Mouse (Mus musculus) spleen, adult 18-20 months (tissue): Measurements from ENCODE around the gene Leprot.
A peak's percentile ranks its signal among the peaks of the same experiment; 100 is the strongest.

Source experiments
- DNase-seq, 2 experiments: peaks; one replicate each; pipeline ENCODE4 v3.0.0; 2022; ENCODE audit warnings: mixed read lengths in 2 of 2

Leprot gene

DNA sequence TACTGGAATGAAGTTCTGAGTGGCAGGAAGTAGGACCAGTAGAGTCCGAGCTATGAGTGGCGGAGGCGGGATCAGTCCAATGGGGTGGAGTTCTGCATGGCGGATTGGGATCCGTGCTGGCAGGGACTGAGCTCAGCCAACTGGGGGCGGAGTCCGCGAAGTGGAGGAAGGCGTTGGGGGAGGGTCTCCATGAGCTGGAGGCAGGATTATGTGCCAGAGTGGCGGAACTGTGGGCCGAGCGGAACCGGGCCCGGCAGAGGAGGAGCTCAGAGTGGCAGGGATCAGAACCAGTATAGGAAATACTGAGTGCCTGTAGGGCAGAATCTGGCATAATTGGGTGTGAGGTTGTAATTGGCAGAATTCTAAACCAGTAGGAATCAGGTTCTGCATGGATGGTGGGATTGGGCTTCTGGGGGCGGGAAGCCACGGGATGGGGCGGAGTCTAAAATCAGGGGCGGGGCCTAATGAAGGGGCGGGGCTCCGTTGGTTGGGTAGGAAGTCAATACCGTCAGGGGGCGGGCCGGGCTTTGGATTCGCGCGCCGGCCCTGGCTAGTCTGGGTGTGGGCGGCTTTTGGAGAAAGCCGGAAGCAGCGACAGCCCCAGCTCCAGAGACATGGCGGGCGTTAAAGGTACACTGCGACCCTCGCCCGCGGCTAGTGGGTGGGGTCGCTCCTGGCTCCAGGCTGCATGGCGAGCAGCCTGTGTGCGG lies at the start of gene Leprot:
TSS of gene Leprot (plus strand) at position 523 of the 710 bp plus-strand sequence.
- peak; percentile 90 to 91 for DNase-seq

DNA sequence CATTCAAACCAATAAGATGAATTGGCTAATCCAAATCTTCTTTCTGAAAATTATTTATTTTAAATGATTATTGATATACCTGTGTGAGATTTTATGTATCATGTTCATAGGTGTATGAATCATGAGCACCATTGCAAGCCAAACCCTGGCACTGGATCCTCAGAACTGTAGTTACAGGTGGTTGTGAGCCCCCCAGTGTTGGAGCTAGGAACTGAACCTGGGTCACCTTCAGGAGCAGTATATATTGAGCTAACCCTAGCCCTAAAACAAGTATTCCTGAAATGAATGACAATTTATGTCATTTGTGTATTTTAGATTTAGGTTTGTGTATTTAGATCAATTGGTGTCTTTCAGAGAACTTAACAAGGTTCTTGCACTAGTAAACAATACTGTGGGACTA lies 45.8 kb upstream of the Leprot start:
- no peak for DNase-seq

DNA sequence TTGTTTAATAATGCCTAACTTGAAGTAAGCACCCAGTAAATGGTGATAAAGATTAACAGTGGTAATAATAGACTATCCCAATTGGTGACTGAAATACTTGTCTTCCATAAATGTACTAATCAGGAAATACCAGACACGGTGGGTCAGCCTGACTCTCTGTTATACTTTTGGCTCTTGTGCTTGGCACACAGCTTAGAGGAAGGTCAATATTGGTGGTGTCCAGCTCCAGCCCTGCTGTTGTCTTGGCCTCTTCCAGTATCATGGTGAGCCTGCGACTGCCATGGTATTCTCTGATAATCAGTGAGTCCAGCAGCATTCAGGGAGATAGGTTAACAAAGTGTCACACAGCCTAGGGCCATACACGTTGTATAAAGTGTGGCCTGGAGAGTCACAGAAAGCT lies 43.9 kb upstream of the Leprot start:
- DNase-seq, result no peak

DNA sequence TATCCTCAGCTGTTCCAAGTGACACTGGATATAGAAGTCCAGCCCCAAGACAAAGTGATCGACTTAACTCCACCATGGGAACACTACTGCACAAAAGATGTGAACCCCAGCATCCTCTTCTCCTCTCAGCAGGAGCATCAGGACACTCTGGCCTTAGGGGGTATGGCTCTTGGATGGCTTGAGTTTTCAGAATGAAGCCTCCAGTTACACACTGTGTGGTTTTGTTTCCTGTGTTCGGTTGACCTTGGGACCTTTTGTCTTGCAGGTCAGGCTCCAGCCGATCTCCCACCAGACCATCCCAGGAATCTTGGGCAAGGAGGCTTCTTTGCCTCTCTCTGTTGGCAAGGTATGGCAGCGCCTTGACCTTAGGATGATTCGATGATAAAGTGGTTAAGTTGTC lies 31.0 kb upstream of the Leprot start:
- DNase-seq, result no peak

DNA sequence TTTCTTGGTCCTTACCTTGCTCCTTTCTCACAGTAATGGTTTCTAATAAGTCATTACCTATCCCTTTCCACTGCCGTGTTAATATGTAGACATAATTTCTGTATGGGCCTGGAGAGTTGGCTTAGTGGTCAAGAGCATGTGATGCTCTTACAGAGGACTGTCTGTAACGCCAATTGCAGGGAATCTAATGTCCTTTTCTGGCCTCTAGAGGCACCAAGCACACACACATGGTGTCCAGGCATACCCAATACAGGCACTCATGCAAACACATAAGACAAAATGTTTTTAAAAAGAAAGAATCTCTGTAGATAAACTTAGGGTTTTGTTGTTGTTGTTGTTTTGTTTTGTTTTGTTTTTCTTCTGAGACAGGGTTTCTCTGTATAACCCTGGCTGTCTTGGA lies 29.8 kb upstream of the Leprot start:
- DNase-seq, result no peak

DNA sequence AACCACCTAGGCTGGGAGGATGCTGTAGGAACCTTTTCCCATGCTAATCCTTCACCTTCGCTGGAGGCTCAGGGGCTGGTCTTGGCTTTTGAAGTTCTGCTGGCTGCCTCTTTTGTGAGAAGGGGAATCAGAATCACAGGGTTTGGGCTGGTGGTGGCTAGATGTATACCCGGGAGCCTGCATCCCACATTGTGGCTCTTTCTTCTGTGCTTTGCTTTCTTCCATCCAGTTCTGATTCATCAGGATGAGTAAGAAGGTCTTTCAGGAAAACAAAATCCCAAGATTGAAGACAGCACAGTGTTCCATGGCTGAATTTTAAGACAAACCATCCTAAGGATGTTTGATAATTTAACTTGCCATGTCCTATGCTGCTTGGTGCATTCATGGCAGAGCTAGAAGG lies 27.3 kb upstream of the Leprot start:
- no peak for DNase-seq

DNA sequence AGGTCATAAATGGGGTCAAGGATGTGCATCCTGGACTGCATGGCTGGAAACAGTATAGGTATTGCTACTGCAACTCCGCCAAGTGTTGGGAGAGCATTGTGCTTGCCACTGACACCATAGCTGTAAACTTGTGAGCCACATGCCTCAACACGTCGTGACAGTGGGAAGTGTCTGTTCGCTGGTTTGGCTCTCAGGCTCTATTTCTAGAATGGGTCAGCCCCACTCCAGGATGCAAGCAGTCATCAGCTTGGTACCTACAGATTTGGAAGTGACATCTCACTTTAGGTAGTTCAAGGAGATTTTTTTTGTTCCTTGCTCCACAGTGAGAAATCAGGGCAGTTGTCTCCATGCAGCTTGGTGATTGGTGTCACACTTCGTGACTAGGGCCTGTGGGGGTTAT lies 26.3 kb upstream of the Leprot start:
- no peak for DNase-seq

DNA sequence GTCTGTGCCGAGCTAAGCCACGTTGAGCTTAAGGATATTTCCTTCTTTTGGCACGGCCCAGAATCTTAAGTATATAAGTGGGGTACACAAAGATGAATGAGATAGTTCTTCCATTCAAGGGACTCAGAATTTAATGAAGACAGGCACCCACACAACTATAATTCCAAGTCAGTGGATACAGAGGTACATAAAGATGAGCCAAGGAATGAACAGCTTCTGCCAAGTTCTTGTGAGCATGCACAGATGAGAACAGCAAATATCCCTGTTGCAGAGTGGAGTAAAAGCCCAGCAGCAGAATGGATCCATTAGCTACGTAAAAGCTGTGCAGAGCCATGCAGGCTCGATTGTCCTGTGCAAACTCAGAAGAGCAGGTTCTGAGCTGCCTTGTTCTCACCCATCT lies 22.2 kb upstream of the Leprot start:
- no peak for DNase-seq

DNA sequence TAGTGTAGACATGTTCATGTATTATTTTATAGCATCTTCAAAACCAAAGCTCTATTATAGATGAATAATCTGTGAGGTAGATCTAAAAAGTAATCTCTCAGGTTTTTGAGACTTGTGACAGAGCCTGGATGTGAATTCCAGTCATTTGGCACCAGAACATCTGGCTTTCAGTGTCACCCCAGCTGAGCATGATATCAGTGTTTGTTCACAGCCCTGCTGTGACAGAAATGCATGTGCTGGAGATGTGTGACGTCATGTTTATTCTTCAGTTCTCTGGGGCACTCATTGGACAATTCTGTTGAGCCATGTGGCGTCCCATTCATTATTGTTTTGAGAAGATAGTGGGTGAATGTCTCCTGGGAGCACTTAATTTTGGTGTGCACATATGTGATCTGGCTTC lies 11.9 kb upstream of the Leprot start:
- DNase-seq, result no peak

DNA sequence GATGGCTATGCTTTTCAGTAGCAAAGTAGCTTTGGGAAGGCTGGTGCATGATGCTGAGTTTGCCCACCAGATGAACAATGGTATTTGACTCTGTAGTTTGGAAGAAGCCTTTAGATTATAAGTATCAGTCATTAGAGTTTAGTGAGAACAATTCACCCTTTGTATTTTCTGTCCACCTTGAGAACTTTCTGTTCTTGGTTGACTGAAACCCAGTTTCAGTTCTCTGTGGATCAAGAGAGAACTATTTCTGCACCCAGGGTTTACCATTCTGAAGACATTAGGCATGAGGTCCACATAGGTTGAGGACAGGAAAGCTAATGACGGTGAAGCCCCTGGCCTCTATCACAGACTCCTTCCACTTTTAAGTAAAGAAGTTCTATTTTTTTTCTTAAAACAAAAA lies 10.0 kb upstream of the Leprot start:
- no peak for DNase-seq

DNA sequence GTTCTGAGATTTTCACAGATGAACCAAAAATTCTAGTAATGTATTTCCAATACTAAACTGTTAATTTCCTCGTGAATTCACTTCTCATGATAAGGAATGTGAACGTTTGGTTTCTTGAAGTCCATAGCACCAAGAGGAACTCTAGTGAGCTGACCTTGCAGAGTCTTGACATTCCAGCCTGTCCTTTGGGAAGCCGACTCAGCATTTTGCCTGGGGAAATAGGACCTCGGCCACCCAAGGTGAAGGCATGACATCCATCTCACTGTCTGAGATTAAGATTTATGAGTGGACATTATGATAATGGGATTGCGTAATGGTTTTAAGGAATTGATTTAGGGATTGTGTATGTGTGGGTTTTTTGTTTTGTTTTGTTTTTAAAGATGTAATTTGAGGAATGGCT lies 6.9 kb upstream of the Leprot start:
- no peak for DNase-seq

DNA sequence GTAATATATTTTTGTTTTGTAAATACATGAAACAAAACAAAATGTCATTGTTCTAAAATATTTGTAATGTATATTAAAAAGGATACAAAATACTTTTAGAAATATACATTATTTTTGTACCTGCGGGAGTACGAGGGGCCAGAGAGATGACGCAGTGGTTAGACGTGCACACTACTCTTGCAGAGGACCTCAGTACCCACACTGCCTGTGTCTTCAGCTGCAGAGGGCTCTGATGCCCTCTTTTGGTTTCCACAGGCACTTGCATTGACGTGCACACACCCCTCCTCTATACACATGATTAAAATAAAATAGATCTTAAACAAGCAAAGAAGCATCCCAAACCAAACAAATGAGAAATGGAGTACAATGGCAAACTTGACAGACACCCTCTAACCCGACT lies 4.8 kb upstream of the Leprot start:
- no peak for DNase-seq

DNA sequence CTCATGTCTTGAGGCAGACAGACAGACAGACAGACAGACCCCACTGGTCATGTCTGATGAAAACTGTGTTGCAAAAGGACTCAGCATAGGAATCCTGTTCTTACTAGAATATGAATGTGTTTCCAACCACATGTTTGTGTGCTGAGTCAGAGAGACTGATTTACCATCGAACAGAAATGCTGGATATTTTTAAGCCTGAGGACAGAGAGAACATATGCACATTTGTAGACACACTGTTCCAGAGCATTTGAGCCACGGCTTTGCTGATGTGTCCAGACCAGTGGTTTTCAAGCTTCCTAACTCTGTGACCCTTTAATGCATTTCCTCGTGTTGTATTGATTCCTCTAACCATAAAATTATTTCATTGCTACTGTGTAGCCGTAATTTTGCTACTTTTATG lies 4.3 kb upstream of the Leprot start:
- DNase-seq, result no peak

DNA sequence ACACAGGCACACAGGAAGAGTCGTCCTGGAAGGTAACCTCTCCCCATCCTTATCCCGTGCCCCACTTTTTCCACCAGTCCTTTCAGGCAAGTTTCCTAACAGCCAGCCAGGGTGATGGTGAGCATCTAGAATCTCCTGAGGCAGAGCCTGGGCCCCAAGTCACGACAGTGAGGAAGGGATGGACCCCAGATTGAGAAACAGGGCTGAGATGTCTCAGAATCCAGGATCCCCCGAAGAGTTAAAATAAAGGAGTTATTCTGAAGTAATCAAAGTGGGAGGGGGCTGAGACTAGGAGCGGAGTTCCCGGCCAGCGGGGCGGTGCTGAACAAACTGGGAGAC lies 692 bp upstream of the Leprot start:
- no peak for DNase-seq

DNA sequence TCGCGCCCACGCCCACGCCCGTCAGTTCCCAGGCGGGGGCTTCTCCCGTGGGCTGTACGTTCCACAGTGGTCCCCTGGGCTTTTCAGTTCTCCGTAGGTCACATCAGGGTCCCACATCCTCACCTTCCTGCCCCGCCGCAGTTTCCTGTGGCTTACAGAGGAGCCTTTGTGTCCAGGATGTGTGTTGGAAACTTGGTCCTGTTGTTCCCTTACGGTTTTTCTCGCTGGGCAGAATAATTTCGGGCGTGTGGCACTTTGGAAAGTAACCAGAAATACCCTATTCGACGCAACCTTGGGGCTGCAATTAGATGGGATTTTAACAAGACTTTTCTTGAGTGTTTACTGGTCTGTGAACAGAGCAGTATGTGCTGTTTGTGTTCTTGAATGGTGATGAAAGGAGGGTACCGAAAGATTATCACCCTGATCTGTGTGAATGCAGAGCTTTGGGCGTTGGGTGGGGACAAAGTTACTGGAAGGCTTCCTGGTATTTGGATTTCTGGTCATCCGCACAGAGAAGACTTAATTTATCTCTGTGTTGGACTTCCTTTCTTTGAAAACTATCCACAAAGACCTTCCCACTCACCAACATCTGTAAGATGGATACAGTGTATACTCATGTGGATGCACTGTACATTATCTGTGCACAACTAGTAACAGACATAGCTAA lies 591 bp downstream of the Leprot start:
- no peak for DNase-seq

DNA sequence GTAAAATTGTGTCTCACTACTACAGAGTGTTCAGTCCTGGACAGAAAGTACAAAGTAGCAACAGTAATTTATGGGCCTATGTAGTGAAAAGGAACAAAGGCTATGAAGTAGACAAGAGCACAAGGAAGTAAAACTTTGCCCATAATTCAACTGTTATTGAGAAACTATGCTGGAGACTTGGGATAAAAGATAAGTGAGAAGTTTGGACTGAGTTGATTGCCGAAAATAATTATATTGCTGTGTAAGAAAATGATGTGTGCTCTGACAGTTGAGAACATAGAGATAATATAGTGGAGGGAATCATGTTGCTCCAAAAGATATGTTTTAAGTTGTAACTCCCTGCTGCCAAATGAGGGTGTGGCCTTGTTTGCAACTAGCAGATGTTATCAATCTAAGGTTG lies 1.2 kb downstream of the Leprot start:
- DNase-seq, result no peak

DNA sequence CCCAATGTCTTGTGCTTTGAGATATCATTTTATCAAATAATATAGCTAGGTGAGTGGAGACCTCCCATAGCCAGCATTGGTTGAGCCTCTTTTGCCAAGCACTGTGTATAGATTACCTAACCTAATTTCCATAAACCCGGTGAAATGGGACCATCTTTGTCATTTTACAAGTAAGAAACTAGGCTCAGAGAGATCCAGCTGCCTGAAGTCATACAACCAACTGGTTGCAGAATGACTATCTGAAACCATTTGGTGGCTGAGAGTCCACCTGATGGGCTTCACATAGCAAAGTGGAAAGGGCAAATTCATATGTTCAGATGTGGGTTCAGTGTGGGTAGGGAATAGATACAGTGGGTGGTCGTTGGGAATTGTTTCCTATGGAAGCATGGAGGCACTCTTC lies 3.4 kb downstream of the Leprot start:
- DNase-seq, result no peak

DNA sequence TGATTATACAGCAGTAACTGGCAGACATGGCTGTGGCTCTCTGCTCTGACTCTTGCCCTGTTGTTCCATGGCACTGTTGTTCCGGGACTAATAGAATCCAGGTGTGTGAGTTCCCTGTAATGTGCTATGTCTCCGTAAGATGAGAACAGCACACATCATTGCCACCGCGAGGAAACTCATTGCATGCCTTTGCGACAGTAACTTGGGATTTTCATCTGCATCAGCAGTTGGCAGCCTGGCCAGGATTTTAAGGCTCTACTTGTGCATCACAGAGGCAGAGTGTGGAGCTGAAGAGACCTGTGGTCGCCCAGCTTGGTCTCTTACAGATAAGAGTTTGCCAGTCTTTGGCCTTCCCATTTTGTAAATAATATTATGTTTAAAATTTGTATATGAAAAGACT lies 6.7 kb downstream of the Leprot start:
- no peak for DNase-seq

DNA sequence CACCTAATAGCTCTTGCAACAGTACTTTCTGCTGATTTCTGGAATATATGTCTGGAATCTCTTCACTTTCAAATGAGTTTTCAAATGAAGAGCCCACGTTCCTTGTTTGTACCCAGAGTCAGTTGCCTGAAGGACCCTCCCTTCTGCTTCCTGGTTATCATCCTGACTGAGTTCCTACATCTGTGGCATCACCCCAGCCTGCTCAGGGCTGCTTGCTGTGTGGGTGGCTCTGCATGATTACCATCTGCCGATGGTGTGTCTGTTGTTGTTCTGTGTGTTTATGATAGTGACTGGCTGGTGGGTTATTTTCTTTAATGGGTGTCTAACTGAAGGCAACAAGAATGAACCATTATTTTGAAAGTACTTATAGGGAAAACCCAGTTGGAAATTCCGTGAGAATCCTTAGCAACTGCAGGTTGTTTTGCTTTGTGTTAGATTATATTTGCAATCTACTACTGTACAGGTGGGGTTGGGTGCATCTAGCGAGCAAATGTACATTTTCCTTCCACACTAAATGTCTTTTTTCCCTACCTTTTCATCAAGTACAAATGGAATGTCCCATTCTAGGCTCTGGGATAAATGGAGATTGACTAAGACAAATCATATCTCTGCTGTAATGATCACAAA lies 7.4 kb downstream of the Leprot start:
- no peak for DNase-seq

DNA sequence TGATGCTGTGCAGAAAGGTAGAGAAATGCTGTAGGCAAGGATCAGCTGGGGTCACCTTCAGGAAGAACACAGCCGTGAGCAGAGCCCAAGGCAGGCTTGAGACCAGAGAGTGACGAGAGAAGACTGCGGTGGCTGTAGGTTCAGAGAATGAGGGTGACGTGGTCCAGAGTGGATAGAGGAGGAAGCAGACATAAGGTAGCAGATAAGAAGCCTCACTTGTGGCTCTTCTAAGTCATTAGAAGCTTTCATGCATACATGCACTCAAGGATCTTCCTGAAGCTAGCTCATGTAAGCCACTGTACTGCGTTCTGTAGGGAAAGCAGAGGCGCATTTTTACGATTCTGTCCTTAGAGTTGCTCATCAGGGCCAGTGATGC lies 7.9 kb downstream of the Leprot start:
- no peak for DNase-seq

DNA sequence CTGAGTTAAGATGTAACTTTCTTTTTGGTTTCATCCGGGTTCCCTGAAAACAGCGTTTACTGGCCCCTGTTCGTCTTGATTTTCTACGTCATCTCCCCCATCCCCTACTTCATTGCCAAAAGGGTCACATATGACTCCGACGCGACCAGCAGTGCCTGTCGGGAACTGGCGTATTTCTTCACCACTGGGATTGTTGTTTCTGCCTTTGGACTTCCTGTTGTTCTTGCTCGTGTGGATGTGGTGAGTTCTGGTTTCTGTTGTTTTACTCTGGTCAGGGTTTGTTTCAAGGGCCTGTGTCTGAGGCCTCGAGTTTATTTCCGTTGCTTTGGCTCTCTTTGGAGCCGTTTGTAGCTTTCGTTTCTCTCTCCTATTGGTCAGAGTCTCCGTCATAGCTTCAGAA lies 8.5 kb downstream of the Leprot start:
- DNase-seq, result no peak

DNA sequence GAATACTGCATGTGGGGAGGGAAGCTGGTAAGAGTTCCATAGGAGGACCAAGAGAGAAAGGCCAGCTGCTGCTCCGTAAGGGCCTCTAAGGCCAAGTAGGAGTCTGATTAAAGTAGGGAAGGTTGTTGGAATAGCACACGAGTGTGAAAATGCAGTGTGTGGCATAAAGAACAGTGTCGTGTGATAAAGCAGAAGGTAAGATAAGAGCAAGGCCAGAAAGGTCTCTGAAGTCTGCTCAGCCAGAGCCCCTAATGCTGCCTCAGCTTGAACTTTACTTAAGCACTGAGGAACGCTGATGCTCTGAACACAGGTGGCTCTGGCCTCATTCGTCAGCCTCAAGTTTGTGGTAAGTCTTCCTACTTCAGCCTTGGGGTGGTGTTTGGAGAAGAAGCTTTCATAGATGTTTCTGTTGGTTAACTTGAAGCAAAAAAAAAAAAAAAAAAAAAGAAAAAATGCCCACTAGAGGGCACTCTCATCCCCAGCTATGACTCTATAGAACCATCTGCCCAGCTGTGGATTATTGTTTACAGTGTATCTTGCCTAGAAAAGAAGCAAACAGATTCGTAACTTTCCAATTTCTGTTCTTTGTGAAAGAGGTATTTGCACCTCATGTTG lies 9.5 kb downstream of the Leprot start:
- no peak for DNase-seq

DNA sequence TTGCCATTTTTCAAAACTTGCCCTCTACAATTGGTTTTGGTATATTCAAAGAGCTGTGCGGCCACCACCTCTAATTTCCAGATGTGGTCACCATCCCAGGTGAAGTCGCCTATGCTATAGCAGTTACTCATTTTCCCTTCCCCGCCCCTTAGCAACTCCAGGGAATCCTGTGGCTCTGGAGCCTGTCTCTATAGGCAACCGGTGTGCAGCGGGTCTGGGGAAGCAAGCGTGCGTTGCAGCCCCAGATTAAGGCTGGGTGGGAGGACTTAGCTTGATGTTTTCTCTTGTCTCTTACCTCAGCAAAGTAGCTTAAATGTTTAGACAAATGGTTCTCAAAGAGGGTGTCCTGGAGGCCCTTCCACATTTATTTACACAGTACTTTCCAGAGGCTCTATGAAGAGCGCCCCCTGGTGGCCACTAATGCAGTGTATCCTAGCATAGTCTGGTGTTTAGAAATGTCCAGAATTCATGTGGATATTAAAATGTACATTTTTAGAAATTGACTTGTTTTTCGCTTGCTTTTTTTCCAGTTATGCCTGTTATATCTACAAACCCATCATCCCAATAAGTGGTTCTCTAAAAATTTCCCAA lies 16.7 kb downstream of the Leprot start:
- DNase-seq, result peak in 1 of 2 experiments; percentile 66

DNA sequence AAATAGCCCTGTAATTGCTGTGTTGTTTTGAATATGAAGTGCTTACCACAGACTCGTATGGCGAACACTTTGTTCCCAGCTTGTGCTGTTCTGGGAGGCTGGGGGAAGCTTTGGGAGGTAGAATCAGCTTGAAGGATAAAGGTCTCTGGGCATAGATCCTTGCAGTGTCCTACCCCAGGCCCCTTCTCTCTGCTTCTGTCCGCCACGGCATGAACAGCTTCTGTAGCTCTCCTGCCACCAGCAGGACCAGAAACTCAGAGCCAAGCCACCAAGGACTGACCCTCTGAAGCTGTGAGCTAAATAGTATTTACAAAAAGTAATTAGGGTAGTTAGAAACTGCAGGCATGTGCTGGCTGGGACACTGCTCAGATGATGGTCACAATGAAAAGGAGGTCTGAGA lies 17.2 kb downstream of the Leprot start:
- DNase-seq, result no peak
